Mouse (Mus musculus) WW6 (cell line): Measurements from ENCODE around the gene Sgk1.

ENCODE experiments used
- DNase-seq: peaks from one replicate; pipeline ENCODE4 v3.0.0-alpha.2; 2013; ENCODE audit warnings: low read depth, low spot score

Gene Sgk1

DNA sequence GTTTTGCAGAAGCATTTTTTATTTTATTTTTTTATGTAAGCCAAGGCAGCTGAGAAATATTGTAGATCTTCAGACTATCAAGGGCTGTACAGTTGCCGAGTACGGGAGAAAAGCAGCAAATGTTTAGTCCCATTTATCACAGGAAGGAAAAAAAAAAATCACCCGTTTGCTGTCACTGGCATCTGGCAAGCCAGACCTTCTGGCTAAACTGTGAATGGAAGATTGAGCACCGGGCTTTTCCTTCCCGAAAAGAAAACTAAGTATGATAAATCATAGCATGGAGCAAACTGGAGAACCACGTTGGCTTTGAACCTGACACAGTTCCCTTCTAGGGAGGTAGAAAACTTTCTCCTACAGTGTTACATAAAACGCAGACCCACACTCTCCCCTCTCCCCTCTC is 81.0 kb downstream of the Sgk1 start:
- DNase-seq = no peak

DNA sequence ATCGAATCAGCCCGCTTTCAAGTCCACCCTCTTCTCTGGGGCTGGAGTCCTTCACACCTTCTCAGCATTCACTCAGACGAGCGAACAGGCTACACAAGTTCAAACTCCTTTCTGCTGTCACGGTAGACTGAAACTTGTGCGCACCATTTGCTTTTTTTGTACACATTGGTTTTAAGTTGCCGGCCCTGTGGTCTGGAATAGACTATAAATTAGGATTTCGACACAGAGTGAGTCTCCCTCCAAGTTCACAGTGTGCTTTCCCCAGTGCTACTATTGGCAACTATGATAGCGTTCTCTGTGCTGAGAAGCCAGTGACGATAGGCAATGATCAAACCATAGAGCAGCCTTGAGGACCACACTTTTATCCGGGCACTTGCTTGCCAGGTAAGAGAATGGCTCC is 91.7 kb downstream of the Sgk1 start:
- DNase-seq = no peak

DNA sequence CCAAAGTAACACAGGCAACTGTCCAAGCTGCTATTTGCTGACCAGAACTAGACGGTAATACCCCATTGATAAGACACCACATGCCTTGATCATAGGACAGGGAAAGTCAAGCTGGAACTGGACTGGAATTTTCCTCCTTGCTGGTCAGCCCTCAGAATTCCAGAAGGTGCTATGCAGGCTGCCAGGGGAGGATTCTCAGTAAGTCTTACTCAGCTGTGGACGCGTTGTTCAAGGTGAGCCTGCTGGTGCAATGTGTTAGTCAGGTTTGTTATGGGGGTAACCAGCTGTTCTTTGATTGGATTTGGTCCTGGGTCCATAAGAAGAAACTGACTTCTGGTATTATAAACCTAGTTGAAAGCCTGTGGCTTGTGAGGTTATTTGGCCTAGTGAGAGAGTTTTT is 92.8 kb downstream of the Sgk1 start:
- DNase-seq = no peak

DNA sequence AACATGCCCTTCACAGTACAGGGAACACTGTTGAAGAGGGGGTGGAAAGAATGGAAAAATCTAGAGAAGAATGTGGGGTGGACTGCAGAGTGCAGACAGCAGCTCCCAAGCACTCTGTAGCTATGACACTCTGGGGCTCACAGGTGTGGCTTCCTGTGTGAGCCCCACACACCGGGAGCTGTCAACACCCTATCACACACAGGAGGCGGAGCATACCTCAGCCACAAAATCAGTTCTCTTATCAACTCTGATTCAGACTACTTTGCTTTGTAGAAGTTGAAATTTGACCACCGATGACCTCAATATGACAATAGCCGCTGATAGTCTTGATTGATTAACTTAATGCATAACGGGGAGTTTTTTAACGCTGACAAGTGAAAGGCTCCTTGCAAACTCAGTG is 93.4 kb downstream of the Sgk1 start:
- no peak for DNase-seq

DNA sequence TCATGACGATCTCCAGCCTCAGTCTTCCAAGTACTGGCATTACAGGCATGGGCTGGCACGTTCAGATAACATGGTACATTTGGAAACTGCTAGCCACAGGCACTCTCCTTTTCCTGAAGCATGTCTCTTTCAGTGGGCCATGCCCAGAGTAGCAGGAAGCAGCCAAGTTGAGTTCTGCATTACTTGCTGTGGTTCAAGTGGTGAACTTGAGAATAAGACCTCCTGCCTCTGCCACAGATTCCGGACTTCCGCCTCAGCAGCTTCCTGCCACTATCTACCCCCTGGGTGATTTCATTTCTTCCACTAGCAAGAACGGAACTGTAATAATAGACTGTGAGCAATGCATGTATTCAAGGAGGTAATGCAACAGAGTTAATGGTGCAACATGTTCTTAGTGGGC is 94.3 kb downstream of the Sgk1 start:
- DNase-seq = no peak

DNA sequence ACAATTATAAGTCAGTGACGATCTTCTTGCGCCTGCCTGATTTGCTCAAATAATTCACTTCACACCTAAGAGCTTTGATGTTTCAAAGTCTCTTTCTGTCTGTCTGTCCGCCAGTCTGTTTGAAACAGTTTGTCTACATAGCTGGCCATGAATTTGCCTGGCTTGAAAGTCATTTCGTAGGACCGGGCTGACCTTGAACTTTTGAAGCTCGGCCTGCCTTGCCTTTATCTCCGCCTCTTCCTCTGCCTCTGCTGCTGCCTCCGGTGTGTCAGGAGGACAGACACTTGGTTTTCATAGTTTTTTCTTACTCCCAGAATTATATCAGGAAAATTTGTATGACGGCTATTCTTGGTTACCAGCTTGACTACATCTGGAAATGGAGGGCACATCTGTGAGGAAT is 96.4 kb downstream of the Sgk1 start:
- DNase-seq = no peak

DNA sequence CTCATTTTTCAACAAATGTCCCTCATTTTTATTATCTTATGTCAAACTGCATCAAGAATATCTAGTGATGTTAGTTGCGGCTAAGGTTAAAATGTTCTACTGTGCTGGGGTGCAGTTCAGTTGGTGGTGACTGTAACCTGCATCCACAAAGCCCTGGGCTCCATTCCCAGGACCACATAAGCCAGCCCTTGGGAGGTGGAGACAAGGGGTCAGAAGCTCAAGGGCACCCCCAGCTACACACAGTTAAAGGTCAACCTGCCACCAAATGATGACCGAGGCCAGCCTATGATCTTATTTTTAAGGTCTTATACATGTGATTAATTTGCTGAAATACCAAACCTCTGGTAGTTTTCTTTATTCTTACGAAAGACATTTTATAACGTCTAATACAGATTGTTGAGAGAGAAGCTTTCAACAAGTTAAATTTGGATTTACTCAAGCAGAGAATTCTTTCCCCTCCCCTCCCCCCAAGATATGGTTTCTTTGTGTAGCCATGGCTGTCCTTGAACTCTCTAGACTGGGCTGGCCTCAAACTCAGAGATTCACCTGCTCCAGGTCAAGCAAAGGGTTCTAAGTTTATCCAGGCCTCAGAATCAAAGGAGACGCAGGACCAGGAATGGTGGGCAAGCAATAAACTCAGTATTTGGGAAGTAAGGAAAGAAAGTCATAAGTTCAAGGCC is 97.4 kb downstream of the Sgk1 start:
- DNase-seq = no peak

DNA sequence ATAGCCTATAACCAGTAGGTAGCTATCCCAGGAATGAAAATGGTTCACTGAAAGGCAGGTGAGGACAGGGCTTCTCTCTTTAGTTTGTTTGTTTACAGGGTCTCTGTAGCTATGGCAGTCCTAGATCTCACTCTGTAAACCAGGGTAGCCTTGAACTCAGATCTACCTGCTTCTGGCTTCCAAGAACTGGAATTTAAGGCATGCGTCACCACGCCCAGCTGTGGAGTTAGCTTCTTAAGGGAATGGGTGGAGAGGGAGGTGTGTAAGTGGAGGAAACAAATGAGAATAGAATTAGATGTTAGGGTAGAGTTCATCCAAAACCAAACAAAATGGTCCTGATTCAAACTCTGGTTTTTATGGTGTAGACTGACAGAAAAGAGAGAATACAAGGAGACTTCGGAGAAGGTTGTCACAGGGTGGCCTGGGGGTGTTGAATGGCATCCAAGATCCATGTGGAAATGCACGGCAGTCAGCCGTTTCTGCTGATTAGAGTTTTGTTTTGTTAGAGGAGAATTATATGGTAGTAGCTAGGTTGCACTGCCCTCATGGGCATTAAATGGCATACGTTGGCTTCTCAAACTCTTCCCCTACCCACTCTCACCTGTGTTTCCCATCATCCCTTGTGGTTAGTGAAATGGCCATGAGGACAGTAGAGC is 98.9 kb downstream of the Sgk1 start:
- no peak for DNase-seq

DNA sequence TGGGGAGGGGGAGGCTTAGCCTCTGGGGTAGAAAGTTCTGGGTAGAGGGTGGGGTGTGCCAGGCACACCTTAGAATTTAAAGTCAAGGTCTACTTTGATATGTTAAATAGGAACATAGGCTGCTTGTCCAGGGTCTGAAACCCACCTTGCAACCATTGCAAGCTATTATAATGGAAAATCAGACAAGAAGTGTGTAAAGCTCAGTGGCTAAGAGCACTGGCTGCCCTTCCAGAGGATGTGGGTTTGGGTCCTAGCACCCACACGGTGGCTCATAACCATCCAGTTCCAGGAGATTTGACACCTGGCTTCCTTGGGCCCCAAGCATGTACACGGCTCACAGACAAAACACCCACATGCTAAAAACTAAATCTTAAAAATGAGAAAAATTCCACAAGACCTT is 100.3 kb downstream of the Sgk1 start:
- no peak for DNase-seq

DNA sequence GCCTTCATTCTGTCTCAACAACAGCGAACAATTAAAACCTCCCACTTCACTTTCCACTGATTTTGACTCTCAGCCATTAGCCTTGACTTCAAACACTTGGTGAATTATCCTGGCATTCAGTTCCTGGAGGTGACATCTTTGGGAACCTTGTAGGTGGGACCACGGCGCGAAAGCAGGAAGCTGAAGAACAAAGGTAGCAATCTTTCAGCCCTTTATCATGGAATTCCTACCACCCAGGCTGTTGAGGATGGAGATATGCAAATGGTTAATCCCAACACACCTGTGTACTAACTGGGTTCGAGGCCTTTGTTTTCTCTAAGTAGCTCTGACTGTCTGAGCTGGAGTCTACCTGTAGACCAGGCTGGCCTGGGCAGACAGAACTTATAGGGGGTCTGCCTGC is 106.5 kb downstream of the Sgk1 start:
- peak; percentile 73 for DNase-seq

DNA sequence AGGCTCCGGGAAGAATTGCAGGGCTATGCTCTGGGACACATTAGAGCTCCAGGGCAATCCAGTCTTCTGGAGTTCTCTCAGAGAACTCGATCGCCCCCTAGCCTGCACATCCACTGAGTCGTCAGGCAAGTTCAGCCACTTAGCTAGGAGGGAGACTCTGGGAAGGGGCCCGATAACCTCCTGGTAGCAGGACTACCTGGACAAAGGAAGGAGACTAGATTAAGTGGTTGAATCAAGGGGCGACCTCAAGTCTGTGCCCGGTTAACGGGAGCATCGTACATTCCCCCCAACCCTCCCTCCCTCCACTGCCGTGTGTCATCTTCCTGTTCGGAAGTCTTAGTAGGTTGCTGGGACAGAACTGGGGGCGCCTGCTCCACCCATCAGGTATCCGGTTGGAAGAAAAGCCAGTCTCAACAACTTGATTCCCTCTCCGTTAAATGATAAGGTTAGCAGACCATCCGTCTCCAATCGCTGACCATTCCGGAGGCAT is 109.4 kb downstream of the Sgk1 start:
- no peak for DNase-seq

DNA sequence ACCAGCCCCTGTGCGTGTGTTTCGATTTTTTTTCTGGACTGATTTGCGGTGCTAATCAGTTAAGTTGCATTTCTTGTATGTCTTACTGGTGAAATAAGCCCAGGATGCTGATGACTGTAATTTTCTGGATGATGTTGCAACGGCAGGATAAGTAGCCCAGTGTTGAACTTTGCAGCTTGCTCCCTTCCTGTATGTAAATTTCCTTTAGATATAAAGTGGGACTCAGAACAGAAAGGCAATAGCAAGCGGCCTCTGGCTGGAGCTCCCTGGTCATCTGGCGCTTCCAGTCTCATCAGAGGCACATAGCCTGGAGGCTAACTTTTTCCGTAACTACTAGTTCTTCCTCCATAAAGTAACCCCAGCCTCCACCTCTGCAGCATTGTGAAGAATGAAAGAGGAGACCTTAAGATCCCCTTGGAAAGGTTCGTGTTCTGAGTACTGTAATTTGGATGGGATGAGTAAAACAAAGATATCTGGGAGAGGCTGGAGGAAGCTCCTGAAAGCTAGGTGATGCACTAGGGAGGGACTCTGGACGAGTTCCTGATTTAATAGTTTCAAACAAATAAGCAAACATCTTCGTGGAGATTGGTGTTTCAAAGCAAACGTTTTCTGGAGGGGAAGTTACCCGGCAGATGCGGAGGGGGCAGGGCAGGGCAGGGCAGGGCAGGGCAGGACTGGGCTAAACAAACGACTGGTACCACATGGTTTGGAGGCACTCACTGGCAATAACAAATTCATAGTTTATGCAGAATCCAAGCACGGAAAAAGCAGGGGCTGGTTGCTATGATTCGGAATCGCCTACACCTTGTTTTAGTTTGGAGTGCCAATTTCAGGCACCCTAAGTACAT is 110.2 kb downstream of the Sgk1 start:
- DNase-seq = no peak

DNA sequence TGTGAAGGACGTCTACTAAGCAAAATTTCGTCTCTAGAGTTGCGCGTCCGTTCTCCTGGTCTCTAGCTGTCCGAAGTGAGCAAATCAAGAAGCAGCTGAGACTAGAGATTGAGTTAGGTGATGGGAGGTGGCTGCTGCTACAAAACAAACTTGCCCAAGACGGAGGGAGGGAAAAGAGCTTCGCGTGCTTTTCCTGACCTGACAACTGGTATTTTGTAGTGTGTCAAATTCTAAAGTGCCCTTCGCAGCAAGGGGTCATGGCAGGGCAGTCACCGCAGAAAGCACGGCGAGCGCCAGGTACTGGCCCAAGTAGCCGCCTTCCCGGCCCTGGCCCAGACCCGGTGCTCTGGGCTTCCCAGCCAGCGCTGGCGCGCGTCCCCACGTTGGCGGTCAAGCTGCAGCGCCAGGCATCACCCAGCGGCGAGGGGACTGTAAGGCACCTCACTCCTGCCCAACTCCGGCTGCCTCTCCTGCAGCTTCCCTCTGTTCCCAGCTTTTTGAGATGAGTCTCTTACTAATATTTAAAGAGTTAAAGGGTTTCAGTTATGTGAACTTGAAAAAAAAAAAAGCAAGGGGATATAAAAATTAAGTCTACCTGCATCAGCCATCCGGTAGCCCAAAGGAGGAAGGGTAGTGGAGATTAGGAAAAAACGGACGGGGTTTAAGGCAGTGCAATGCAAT is 111.0 kb downstream of the Sgk1 start:
- DNase-seq = no peak

DNA sequence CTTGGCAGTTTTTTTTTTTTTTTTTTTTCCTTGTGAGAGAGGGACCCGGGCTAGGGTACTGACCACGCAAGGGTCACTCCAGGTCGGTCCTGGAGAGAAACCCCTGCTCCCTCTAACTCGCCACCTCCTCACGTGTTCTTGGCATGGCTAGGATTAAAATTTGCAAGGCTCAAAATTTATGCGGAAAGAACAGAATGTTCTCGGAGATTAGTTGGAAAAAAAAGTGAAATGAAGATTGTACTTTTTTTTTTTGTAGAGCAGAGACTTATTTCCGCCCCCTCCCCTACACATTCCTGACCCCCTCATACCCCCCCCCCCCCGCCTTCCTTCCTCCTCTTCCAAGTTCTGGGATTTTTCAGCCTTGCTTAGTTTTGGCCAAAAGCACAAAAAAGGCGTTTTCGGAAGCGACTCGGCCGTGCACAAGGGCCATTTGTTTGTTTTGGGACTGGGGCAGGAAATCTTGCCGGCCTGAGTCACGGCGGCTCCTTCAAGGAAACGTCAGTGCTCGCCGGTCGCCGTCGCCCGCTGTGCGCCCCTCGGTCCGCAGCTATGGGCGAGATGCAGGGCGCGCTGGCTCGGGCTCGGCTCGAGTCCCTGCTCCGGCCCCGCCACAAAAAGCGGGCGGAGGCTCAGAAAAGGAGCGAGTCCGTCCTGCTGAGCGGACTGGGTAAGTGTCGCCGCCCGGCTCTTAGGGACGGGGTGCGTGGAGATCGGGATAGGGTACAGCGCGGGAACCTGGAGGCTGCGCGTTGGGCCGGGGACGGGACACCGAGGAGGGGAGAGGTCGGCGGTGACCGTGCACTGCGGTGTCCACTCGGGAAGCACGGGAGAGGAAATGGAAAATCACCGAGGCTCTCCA is 111.8 kb downstream of the Sgk1 start:
- DNase-seq = no peak

DNA sequence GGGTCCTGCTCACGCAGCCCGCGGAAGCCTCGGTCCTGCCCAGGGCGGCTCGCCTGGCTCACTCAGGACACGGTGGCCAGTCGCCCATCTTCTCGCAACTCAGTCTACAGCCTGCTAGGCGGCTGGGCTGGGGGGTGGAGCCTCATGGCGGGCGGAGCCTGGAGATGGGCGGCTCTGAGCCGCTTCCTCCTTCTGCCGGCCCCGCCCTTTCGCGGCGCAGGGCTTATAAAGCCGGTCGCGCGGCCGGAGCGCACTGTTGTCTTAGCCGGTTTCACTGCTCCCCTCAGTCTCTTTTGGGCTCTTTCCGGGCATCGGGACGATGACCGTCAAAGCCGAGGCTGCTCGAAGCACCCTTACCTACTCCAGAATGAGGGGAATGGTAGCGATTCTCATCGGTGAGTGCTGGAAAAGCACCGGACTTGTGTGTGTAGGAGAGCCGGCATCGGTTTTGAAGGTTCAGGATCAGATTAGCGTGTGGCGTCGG is 112.5 kb downstream of the Sgk1 start:
- peak; percentile 79 for DNase-seq

DNA sequence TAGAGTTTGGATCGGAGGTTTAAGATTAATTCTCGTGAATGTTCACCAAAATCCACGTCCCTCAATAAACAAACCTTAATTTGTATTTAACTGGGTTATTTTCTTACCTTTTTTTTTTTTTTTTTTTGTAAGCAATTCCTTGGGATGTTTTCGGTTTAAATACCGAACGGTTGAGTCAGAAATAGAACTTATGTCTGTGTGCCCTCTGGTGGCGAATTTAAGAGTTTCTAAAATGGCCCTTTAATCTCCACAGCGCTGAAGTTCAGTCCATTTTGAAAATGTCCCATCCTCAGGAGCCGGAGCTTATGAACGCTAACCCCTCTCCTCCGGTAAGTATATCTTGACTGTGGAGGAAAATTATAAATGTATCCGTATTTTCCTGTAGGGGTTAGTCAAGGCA is 113.2 kb downstream of the Sgk1 start:
- no peak for DNase-seq

DNA sequence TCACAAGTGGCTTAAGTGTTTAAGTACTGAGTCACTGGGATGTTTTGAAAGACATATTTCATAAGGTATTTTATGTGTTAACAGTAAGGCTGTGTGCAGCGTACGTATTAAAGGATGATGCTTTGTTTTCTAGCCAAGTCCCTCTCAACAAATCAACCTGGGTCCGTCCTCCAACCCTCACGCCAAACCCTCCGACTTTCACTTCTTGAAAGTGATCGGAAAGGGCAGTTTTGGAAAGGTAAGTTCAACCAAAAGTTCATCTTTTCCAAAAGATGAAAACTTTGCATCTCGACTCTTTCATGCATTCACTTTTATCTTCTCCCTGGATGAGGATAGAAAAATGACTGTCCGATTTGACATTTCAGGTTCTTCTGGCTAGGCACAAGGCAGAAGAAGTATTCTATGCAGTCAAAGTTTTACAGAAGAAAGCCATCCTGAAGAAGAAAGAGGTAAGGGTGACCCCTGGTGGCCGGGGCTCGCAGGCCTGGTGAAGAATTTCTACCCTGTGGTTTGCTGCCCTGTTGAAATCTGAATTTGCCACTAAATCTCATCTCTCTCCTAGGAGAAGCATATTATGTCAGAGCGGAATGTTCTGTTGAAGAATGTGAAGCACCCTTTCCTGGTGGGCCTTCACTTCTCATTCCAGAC is 113.8 kb downstream of the Sgk1 start:
- DNase-seq = no peak

DNA sequence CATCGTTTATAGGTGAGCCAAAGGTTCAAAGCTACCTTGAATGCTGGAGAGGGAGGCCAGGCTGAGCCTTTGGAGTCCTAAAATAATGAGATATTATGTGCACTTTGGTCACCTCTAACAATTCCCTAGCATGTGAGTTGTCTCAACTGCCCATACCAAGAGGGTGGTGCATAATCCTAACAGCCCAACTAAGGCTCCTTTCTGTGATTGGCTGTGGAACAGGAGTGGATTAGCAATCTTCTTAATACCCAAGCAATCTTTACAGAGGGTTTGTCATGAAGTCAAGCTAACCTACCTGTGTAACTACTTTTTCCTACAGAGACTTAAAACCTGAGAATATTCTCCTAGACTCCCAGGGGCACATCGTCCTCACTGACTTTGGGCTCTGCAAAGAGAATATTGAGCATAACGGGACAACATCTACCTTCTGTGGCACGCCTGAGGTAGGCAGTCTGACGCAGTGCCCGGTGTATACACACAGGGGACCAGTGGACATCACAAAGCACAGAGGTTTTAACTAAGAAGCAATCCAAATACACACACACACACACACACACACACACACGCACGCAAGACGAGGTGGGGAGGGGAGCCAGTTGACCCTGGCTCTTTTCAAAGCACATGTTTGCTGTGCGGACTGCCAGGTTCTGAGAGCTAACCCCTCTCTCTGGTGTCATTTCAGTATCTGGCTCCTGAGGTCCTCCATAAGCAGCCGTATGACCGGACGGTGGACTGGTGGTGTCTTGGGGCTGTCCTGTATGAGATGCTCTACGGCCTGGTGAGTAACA is 114.9 kb downstream of the Sgk1 start:
- DNase-seq = no peak

DNA sequence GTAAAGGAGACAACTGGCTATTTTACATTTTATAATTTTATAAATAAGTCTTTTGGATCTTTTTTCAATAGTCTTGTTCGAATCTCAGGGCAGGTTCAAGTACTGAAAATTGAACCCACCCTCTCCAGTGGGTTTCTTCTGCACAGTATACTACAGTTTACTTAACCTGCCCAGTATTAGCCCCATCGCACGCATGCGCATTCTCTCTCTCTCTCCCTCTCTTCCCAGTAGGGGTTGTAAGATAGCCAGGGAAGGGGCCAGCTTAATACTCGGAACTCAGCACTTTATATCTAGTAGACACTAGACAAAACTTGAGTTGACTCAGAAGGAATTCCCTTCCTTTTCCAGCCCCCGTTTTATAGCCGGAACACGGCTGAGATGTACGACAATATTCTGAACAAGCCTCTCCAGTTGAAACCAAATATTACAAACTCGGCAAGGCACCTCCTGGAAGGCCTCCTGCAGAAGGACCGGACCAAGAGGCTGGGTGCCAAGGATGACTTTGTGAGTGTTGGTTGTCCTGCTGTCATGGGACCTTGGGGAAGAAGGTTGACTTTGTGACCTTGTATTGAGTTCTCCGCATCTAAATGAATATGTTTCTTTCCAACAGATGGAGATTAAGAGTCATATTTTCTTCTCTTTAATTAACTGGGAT is 115.7 kb downstream of the Sgk1 start:
- DNase-seq = no peak
